Mouse (Mus musculus) spleen, adult 2 months (tissue): ENCODE results near the gene Ythdf1. TPM values are rescaled to one million over a fixed set of nuclear protein-coding genes. Genes with fewer than 3 reads are reported as not detected.

ENCODE experiments used
- DNase-seq, 2 experiments: peaks; one replicate each; pipeline versions ENCODE4 v3.0.0 to v3.0.0-alpha.2; 2012 to 2021; ENCODE audit warnings: low spot score in 2 of 2, low read depth in 1 of 2
- H3K27ac ChIP-seq: fragments of 200-500 bp; 2 replicates; pipeline ENCODE4 v1.5.1; 2012; ENCODE audit warnings: low read length, inconsistent platforms; ENCODE audit not compliant: insufficient read depth
- H3K27me3 ChIP-seq: fragments of 200-500 bp; 2 replicates; pipeline ENCODE4 v1.6.1; 2012; ENCODE audit warnings: mild to moderate bottlenecking, moderate library complexity, low read length, inconsistent platforms; ENCODE audit not compliant: control insufficient read depth, insufficient read depth
- H3K36me3 ChIP-seq: fragments of 200-500 bp; 2 replicates; pipeline ENCODE4 v1.6.1; 2012; ENCODE audit warnings: mild to moderate bottlenecking, low read length, inconsistent platforms; ENCODE audit not compliant: control insufficient read depth, insufficient read depth
- H3K4me1 ChIP-seq: fragments of 200-500 bp; 2 replicates; pipeline ENCODE4 v1.6.1; 2011; ENCODE audit warnings: inconsistent platforms; ENCODE audit not compliant: control insufficient read depth, insufficient read depth, insufficient read length
- H3K4me3 ChIP-seq: fragments of 200-500 bp; 2 replicates; pipeline ENCODE4 v1.5.1; 2011; ENCODE audit warnings: mild to moderate bottlenecking, inconsistent platforms; ENCODE audit not compliant: insufficient read depth, insufficient read length; ENCODE audit errors: extremely low read depth
- CTCF ChIP-seq: fragments of 200-500 bp; IDR thresholded peaks from 2 replicates; pipeline ENCODE4 v1.5.1; 2011; ENCODE audit warnings: mild to moderate bottlenecking, inconsistent platforms; ENCODE audit not compliant: insufficient read depth, insufficient read length, insufficient replicate concordance; ENCODE audit errors: extremely low read depth
- POLR2A ChIP-seq: fragments of 200-500 bp; IDR thresholded peaks from 2 replicates; pipeline ENCODE4 v1.6.1; 2011; ENCODE audit warnings: low read depth, low read length, inconsistent platforms
- WGBS: fragments of 180-500 bp; shearing (Covaris S2); methylation state at CpG from one replicate; pipeline ENCODE4 v1.1.7; 2018; 5-methylcytosine and 5-hydroxymethylcytosine counted together
- polyA plus RNA-seq: library from polyadenylated mRNA; depleted of rRNA; stranded (reverse); fragments of >200 nt; gene quantifications from 2 replicates; pipeline ENCODE4 v1.2.3, GENCODE M21; 2012

The Ythdf1 gene
- polyA plus RNA-seq, 1 experiment: 29.3 TPM

DNA sequence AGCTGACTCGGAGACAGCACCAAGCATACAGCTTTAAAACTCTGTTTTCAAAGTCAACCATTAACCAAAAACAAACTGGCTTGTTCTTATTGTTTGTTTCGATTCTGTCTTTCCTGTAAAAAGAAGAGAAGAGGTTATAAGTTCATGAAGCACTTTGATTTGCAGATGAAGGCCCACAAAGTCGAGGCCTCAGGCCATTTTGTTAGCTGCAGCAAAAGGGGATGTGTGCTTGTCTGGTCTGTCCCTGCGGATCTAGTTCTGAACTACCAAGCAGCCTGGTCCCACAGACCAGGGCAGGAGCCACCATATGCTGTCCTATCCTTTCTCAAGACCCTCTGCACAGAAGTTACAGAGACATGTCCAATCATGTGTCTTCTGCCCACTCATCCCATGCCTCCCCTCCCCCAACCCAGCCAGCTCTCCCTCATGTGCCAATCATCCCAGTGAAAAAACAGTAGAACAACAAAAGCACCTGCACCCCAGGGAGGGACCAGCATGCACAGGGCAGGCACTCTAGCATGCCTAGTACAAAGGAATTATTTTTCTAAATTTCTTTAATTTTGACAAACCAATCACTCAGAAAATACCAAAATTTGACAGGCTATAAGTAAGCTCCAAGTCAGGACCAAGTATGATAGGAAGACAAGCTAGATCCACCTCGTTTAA lies 15.1 kb downstream of the Ythdf1 start:
- H3K4me3 ChIP-seq: no peak overlapping the region
- no peak for DNase-seq
- H3K27me3 ChIP-seq: no peaks in the 10 kb centered on the region
- WGBS: 81% methylated on average over 5 of the region's 5 CpGs
- H3K4me1 ChIP-seq: no peaks in the 10 kb centered on the region
- peaks cover 12% of the 10 kb centered on the region for H3K36me3 ChIP-seq
- TF ChIP-seq POLR2A (no peak), CTCF (no peak)
- H3K27ac ChIP-seq: no peak overlapping the region

DNA sequence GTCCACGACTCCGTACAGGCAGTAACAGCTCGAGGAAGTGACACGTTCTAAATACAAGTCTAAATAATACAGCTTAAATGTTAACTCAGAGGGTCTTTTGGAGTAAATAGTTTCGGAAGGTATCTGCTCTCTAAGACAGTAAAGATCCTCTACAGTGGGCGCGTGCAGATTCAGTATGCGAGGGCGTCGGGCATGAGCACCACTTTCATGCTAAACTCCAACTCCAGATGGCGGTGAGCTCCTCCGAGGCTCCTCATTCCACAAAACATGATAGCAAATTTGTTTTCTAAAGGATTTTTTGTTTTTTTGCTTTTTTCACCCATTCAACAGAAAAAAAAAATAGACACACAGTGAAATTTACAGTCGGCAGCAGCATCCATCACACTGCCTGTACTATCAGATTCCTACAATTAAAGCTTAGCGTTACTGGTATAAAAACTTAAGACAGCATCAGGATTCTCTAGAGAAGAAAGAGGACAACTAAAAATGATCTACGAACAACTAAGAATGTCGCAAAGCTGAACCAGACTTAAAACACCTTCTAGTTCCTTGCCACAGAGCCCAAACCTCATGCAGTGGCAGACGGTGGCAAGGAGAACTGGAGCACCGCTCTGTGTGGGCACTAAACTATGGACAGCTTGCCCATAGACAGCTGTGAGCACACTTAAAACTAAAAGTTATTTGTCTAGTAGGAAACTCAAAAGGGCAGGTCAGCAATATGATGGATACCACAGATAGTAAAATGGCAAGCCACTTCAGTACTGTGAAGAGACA lies 16.1 kb downstream of the Ythdf1 start:
- Histone ChIP-seq H3K27me3 (no peaks in the 10 kb centered on the region), H3K36me3 (peaks cover 6% of the 10 kb centered on the region), H3K4me3 (no peak overlapping the region), H3K27ac (no peak overlapping the region), H3K4me1 (no peaks in the 10 kb centered on the region)
- 95% methylated on average over 18 of the region's 18 CpGs for WGBS
- no peak for DNase-seq
- TF ChIP-seq POLR2A (no peak), CTCF (no peak)

DNA sequence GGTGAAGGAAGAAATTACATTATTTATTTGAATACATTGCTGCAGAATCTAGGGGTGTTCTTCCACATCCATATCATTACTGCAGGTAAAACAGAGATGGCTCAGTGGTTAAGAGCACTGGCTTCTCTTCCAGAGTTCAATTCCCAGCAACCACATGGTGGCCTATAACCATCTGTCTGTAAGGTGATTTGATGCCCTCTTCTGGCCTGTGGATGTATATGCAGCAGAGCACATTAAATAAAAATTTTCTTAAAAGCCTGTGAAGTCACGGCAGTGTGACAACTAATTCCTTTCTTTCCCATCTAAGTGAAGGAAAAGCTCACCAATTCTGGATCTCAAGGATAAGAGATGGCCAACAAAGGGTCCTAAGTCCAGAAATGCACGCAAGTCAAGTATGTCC lies 18.7 kb downstream of the Ythdf1 start:
- H3K36me3 ChIP-seq: peaks cover 5% of the 10 kb centered on the region
- H3K27me3 ChIP-seq: no peaks in the 10 kb centered on the region
- WGBS: 42% methylated on average over 2 of the region's 2 CpGs
- H3K27ac ChIP-seq: no peak overlapping the region
- no peaks in the 10 kb centered on the region for H3K4me1 ChIP-seq
- TF ChIP-seq POLR2A (no peak), CTCF (no peak)
- no peak overlapping the region for H3K4me3 ChIP-seq
- DNase-seq: no peak

DNA sequence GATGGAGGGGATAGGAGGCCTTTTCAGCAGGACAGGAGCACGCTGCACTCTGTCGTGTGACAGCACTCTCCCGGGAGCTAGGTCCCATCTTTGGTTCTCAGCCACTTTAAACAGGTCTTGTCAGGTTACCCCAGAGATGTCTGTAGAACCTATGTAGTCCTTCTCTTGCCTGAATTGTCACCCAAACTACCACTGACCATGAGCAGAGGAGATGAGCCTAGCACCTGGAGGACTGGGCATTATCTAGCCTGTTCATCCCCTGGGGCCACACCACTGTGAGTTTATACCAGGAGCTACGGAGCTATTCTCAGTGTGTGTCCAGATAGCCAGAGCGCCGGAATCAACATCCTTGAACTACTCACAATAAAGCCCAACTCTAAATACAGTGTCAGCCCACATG lies 22.9 kb downstream of the Ythdf1 start:
- peaks cover 2% of the 10 kb centered on the region; the same call in 1 of the 2 replicates for H3K4me1 ChIP-seq
- 84% methylated on average over 6 of the region's 6 CpGs for WGBS
- H3K4me3 ChIP-seq: no peak overlapping the region
- DNase-seq: no peak
- peaks cover 16% of the 10 kb centered on the region for H3K27me3 ChIP-seq
- no peak for TF ChIP-seq POLR2A
- no peak for TF ChIP-seq CTCF
- no peak overlapping the region for H3K27ac ChIP-seq
- no peaks in the 10 kb centered on the region for H3K36me3 ChIP-seq

DNA sequence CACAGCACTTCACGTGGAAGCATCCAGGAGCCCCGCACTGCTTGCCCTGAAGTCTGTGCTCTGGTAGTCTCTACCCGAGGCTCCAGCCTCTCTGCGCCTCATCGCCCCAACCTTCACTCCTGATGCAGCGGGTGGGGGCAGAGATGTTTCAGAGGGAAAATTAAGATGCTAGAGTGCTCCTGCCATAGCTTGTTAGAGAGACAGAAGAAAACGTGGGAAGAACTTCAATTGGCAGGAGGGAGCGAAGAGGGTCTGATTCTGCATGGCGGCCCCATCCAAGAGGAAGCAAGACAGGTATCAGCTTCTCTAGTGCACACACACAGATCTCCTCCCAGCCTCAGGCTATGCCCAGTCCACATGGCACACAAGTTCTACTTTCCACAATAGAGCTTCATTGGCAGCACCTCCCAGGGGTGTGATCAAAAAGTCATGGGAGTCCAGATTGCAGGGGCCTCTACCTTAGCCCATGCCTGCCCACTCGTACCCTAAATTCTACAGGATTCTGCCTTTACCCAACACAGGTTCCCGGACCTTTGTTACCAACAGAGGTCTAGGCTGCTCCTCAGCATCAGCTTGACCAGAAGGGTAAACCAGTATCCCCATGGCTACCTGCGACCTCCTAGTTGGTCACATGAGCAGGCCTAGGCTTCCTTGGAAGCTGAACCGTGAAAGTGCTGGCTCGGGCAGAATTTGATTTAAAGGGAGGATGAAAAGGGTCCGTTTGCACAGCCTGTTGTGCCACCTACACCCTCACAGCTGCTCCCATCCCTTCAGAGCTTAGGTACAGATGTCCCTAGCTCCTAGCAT lies 23.7 kb downstream of the Ythdf1 start:
- 79% methylated on average over 15 of the region's 15 CpGs for WGBS
- TF ChIP-seq POLR2A: no peak
- TF ChIP-seq CTCF: no peak
- Histone ChIP-seq H3K4me1 (peaks cover 4% of the 10 kb centered on the region; the same call in 1 of the 2 replicates), H3K27me3 (peaks cover 17% of the 10 kb centered on the region), H3K4me3 (no peak overlapping the region), H3K36me3 (no peaks in the 10 kb centered on the region), H3K27ac (no peak overlapping the region)
- DNase-seq: no peak

DNA sequence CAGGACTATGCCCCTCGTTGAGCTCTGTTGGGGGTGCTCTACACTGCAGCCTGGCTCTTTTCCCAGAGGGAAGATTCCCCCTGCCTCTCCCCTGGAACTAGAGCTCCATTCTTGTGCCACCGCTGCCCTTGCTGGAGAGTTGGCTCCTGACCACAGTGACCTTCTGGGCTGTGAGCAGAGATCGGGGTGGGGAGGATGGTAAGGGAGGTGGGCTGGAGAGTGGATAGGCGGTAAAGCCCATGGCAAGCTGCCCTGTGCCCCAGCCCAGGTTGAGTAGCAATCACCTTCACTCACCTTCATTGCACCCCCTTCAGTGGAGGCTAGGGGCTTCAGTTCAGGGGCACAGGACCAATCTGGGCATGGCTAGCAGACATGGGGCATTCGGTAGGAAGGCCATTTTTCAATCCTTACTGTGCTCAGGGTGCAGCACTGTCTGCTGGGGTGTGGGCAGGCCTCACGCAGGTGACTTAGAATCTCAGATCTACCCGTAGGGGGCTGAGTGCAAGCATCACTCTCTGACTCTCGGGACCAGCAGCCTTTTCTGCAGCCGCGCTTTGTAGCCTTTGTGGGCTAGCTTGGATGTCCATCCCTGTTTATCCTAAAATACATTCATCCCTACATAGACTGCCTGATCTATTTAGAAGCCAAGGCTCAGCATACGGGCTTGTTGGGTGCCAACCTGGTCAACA lies 24.8 kb downstream of the Ythdf1 start:
- Histone ChIP-seq H3K4me1 (peaks cover 4% of the 10 kb centered on the region; the same call in 1 of the 2 replicates), H3K27me3 (peaks cover 22% of the 10 kb centered on the region), H3K27ac (no peak overlapping the region), H3K4me3 (no peak overlapping the region), H3K36me3 (no peaks in the 10 kb centered on the region)
- no peak for TF ChIP-seq POLR2A
- TF ChIP-seq CTCF: no peak
- DNase-seq: no peak
- 79% methylated on average over 11 of the region's 11 CpGs for WGBS
